Comparison of ENCODE assay signal across 10 mouse cellular contexts in the genomic region with DNA sequence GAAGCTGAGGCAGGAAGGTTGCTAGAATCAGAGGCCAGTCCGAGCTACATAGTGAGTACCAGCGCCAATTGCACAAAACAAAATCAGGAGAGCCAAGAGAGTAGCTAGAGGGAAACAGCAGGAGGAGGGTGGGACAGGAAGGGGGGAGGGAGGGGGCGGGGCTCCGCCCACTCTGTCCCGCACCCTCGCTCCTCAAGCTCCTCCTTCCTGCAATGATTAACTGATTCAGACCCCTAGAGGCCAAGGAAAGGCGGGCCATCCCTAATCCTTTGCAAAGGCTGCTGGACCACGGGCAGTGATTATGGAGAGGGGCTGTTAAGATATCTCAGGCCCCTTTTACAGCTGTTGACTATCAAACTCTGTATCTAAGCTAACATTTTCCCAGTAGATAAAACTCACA. TPM values are rescaled to one million over a fixed set of nuclear protein-coding genes. Genes with fewer than 3 reads are reported as not detected.
A peak's percentile ranks its signal among the peaks of the same experiment; 100 is the strongest.
DNase-seq lines count a peak whose midpoint lies in the region; ATAC-seq and TF ChIP-seq lines count a peak whose summit lies in the region.
"Had no signal": no experiment of that assay in that cellular context is flagged by ENCODE, and none has a peak within 500 bp of the region (broad histone marks: within the 10 kb centered on the region; RNA-seq: fewer than 3 reads in every experiment).

No protein-coding gene starts in this region.

- H3K4me2 ChIP-seq in lung, embryonic 14.5 days, result no peak overlapping the region
- no peak overlapping the region for H3K4me2 ChIP-seq in intestine, embryonic 16.5 days (ENCODE audit: low read depth, low read length)

- ATAC-seq in lung, embryonic 14.5 days (ENCODE audit: insufficient read depth), result peak; percentile 66; the same call in 1 of the 2 replicates
- ATAC-seq in intestine, embryonic 16.5 days, result peak; percentile 75

- no peaks in the 10 kb centered on the region for H3K9me3 ChIP-seq in lung, embryonic 14.5 days (ENCODE audit: low read depth, low read length)
- no peaks in the 10 kb centered on the region for H3K9me3 ChIP-seq in intestine, embryonic 16.5 days (ENCODE audit: control insufficient read depth, low read length)

- TF ChIP-seq CTCF in lung, embryonic 14.5 days (IDR thresholded peaks at IDR 0.05; ENCODE audit: low read depth), result no peak

- no peak overlapping the region for H3K9ac ChIP-seq in lung, embryonic 14.5 days
- no peak overlapping the region for H3K9ac ChIP-seq in intestine, embryonic 16.5 days (ENCODE audit: low read depth, low read length)

- no peak overlapping the region for H3K4me3 ChIP-seq in lung, embryonic 14.5 days (ENCODE audit: low read depth, low read length)
- no peak overlapping the region for H3K4me3 ChIP-seq in intestine, embryonic 16.5 days (ENCODE audit: low read length)
- H3K4me3 ChIP-seq: erythroblast, embryonic 14.5 days had no signal

- H3K4me1 ChIP-seq in lung, embryonic 14.5 days (ENCODE audit: insufficient read depth), result no peaks in the 10 kb centered on the region
- peaks cover 4% of the 10 kb centered on the region; the same call in 1 of the 2 replicates for H3K4me1 ChIP-seq in intestine, embryonic 16.5 days (ENCODE audit: control insufficient read depth, insufficient read depth, low read length)

- no peaks in the 10 kb centered on the region for H3K36me3 ChIP-seq in lung, embryonic 14.5 days (ENCODE audit: insufficient read depth)
- no peaks in the 10 kb centered on the region for H3K36me3 ChIP-seq in intestine, embryonic 16.5 days (ENCODE audit: control insufficient read depth, insufficient read depth, low read length)

- H3K27ac ChIP-seq in lung, embryonic 14.5 days (ENCODE audit: low read depth), result no peak overlapping the region
- no peak overlapping the region for H3K27ac ChIP-seq in intestine, embryonic 16.5 days (ENCODE audit: low read length)

- WGBS in lung, embryonic 14.5 days, result 22% methylated on average over 8 of the region's 8 CpGs
- WGBS in intestine, embryonic 16.5 days, result 19% methylated on average over 8 of the region's 8 CpGs

- no peak for DNase-seq in lung, embryonic 14.5 days
- DNase-seq in lung, postnatal 36 days, result no peak
- peak; percentile 52 for DNase-seq in WW6 (ENCODE audit: low read depth, low spot score)
- DNase-seq in retina, postnatal 1 day, result peak; percentile 70
- DNase-seq in adrenal gland, postnatal 36 days, result no peak
- DNase-seq in cerebellum, adult 11 months, result no peak
- no peak for DNase-seq in layer of hippocampus, postnatal 36 days
- DNase-seq: kidney, adult 2 months had no signal

- H3K27me3 ChIP-seq in lung, embryonic 14.5 days (ENCODE audit: insufficient read depth, low read length), result no peaks in the 10 kb centered on the region
- no peaks in the 10 kb centered on the region for H3K27me3 ChIP-seq in intestine, embryonic 16.5 days (replicated peaks; ENCODE audit: control insufficient read depth, insufficient read depth, low read length)

RNA-seq across cellular contexts. Expression of a gene that starts 8.9 kb away (rescaled TPM):
- 212 and 230 TPM in 2 replicates for polyA plus RNA-seq in lung, embryonic 14.5 days (2014; fragmentation: Nextera tagmentation; extraction: Ambion mirVana)
- 321 and 332 TPM in 2 replicates for polyA plus RNA-seq in intestine, embryonic 16.5 days (2015; fragmentation: Nextera tagmentation; extraction: Ambion mirVana)
- 10 to 100 TPM; 14.7 to 16.0 TPM for total RNA-seq in adrenal gland, postnatal 36 days (2021)
- 10 to 100 TPM; 69.9 to 76.2 TPM for total RNA-seq in layer of hippocampus, postnatal 36 days (2021)

RNA-seq across cellular contexts. Expression of a gene that starts 33.6 kb away (rescaled TPM):
- 9.1 and 10.2 TPM in 2 replicates for polyA plus RNA-seq in lung, embryonic 14.5 days (2014; fragmentation: Nextera tagmentation; extraction: Ambion mirVana)
- polyA plus RNA-seq in intestine, embryonic 16.5 days (2015; fragmentation: Nextera tagmentation; extraction: Ambion mirVana), result 6.1 and 7.4 TPM in 2 replicates
- 1 to 10 TPM; 5.1 to 5.8 TPM for total RNA-seq in adrenal gland, postnatal 36 days (2021)
- 10 to 100 TPM; 27.8 to 28.2 TPM for total RNA-seq in layer of hippocampus, postnatal 36 days (2021)
- polyA plus RNA-seq: erythroblast, embryonic 14.5 days had no signal

Comparison
In these comparisons a context has a peak if more than half of its experiments do, and no peak if none do; other contexts are left out.
1. DNase-seq: peak in WW6 (single experiment) and retina, postnatal 1 day (single experiment); none in lung, embryonic 14.5 days (single experiment), lung, postnatal 36 days (single experiment), adrenal gland, postnatal 36 days (0 of 2), cerebellum, adult 11 months (single experiment) and layer of hippocampus, postnatal 36 days (0 of 2).
2. RNA of a gene that starts 8.9 kb away (total RNA-seq): 69.9 to 76.2 TPM in layer of hippocampus, postnatal 36 days; 14.7 to 16.0 TPM in adrenal gland, postnatal 36 days; every median in the first group is over 4 times any median in the second.
3. RNA of a gene that starts 33.6 kb away (total RNA-seq): 27.8 to 28.2 TPM in layer of hippocampus, postnatal 36 days; 5.1 to 5.8 TPM in adrenal gland, postnatal 36 days; every median in the first group is over 4 times any median in the second.